Mouse (Mus musculus) adrenal gland, adult 8-10 months (tissue): ENCODE measurements around the gene Eps15l1. TPM values are rescaled to one million over a fixed set of nuclear protein-coding genes. Genes with fewer than 3 reads are reported as not detected.

Experiments used
- microRNA-seq, 2 experiments: library from miRNA; unstranded; fragments of <30 nt; microRNA quantifications; one replicate each; pipeline ENCODE4 v1.2.0; 2022
- total RNA-seq, 4 experiments: library from RNA; stranded (reverse); gene quantifications; 2 replicates each; pipeline ENCODE4 v1.2.4; 2022

The Eps15l1 gene
- total RNA-seq, 4 experiments from 2014 or later: 43.8 to 80.2 (median 57.1) TPM

Small RNAs within 50 kb of the gene (microRNA-seq; reads per million reads assigned to microRNA genes)
- gene Mir7068: 0.35 to 2.0 reads per million in 2 experiments

Other genes with a start within 250 kb of the Eps15l1 start
- gene Hsh2d, start 231.8 kb downstream of the Eps15l1 start, total RNA-seq: under 1 TPM in 1 of 4 experiments, not detected in 3; 0.16 TPM
- under 1 TPM in 1 of 4 experiments, not detected in 3; 0.20 TPM for gene Cib3, start 208.6 kb downstream of the Eps15l1 start, total RNA-seq
- gene Gm11034, start 207.8 kb downstream of the Eps15l1 start, total RNA-seq: not detected
- gene Fam32a, start 201.7 kb downstream of the Eps15l1 start, total RNA-seq: 10 to 100 TPM; 57.8 to 69.3 (median 65.2) TPM
- gene Ap1m1, start 181.4 kb downstream of the Eps15l1 start, total RNA-seq: 10 to 100 TPM; 51.1 to 67.6 (median 57.4) TPM
- gene Gm10282, start 116.2 kb downstream of the Eps15l1 start, total RNA-seq: 1 to 10 TPM; 4.5 to 9.5 (median 7.9) TPM
- 10 to 100 TPM; 30.7 to 44.2 (median 36.5) TPM for gene Klf2, start 102.4 kb downstream of the Eps15l1 start, total RNA-seq
- 1 to 10 TPM; 3.0 to 3.8 (median 3.6) TPM for gene Calr3, start 22.4 kb upstream of the Eps15l1 start, total RNA-seq
- 10 to 100 TPM in 2 of 4 experiments, 1 to 10 TPM in 2; 7.5 to 10.9 (median 9.4) TPM for gene 1700030K09Rik, start 22.4 kb upstream of the Eps15l1 start, total RNA-seq
- 10 to 100 TPM; 54.8 to 84.1 (median 67.7) TPM for gene Cherp, start 53.8 kb upstream of the Eps15l1 start, total RNA-seq
- 10 to 100 TPM; 31.1 to 40.8 (median 35.2) TPM for gene Slc35e1, start 71.2 kb upstream of the Eps15l1 start, total RNA-seq
- gene Med26, start 126.8 kb upstream of the Eps15l1 start, total RNA-seq: 1 to 10 TPM; 8.4 to 9.7 (median 9.2) TPM
- 100 to 1,000 TPM; 129 to 150 (median 136) TPM for gene Smim7, start 149.6 kb upstream of the Eps15l1 start, total RNA-seq
- 10 to 100 TPM in 2 of 4 experiments, 1 to 10 TPM in 2; 8.6 to 12.5 (median 9.9) TPM for gene Tmem38a, start 150.6 kb upstream of the Eps15l1 start, total RNA-seq
- gene Nwd1, start 225.3 kb upstream of the Eps15l1 start, total RNA-seq: under 1 TPM; 0.24 to 0.73 (median 0.46) TPM